Mouse (Mus musculus) liver, postnatal 0 days (tissue): ENCODE results near the gene Layn. TPM values are rescaled to one million over a fixed set of nuclear protein-coding genes. Genes with fewer than 3 reads are reported as not detected.

ENCODE experiments used
- ATAC-seq: fragments of 200-750 bp; cut with Nextera tagmentation; 2 replicates; pipeline ENCODE4 v1.8.0; 2017; ENCODE audit warnings: mild to moderate bottlenecking, moderate library complexity
- DNase-seq: peaks from one replicate; pipeline ENCODE4 v3.0.0-alpha.2; 2016
- H3K27ac ChIP-seq: fragments of 300-500 bp; sonication (generic); 2 replicates; pipeline ENCODE4 v1.5.1; 2014; ENCODE audit warnings: antibody characterized with exemption, moderate library complexity, mild to moderate bottlenecking, low read depth
- H3K27me3 ChIP-seq: fragments of 300-500 bp; sonication (generic); 2 replicates; pipeline ENCODE4 v1.6.1; 2014; ENCODE audit warnings: low read length, control low read depth, mixed read lengths; ENCODE audit not compliant: insufficient read depth
- H3K36me3 ChIP-seq: fragments of 300-500 bp; sonication (generic); replicated peaks from 2 replicates; pipeline ENCODE4 v1.6.1; 2014; ENCODE audit warnings: mild to moderate bottlenecking, control low read depth, low read length, moderate library complexity, mixed read lengths; ENCODE audit not compliant: insufficient read depth
- H3K4me1 ChIP-seq: fragments of 300-500 bp; sonication (generic); 2 replicates; pipeline ENCODE4 v1.6.1; 2014; ENCODE audit warnings: antibody characterized with exemption, mild to moderate bottlenecking, control low read depth; ENCODE audit not compliant: insufficient read depth
- H3K4me2 ChIP-seq: fragments of 300-500 bp; sonication (generic); 2 replicates; pipeline ENCODE4 v1.6.1; 2014; ENCODE audit warnings: low read depth, mild to moderate bottlenecking, low read length, moderate library complexity, mixed read lengths
- H3K4me3 ChIP-seq: fragments of 300-500 bp; sonication (generic); 2 replicates; pipeline ENCODE4 v1.5.1; 2014; ENCODE audit warnings: low read depth, low read length
- H3K9ac ChIP-seq: fragments of 300-500 bp; sonication (generic); replicated peaks from 2 replicates; pipeline ENCODE4 v1.6.1; 2014; ENCODE audit warnings: mild to moderate bottlenecking, moderate library complexity
- H3K9me3 ChIP-seq: fragments of 300-500 bp; sonication (generic); 2 replicates; pipeline ENCODE4 v1.6.1; 2016; ENCODE audit warnings: mild to moderate bottlenecking, control low read depth, low read length, mixed read lengths
- CTCF ChIP-seq: sonication (generic); IDR thresholded peaks from 2 replicates; pipeline ENCODE4 v1.5.1; 2016; ENCODE audit warnings: antibody characterized with exemption, low read depth
- EP300 ChIP-seq: IDR thresholded peaks from 2 replicates; pipeline ENCODE4 v1.6.1; 2016; ENCODE audit warnings: antibody characterized with exemption, low read depth, mild to moderate bottlenecking
- WGBS: fragments of 180-500 bp; shearing (Covaris S2); extraction: QIAGEN DNeasy Blood & Tissue Kit; methylation state at CpG from one replicate; pipeline ENCODE4 v1.1.7; 2014; ENCODE audit not compliant: insufficient replicate concordance; 5-methylcytosine and 5-hydroxymethylcytosine counted together
- polyA plus RNA-seq: library from polyadenylated mRNA; unstranded; fragments of >200 nt; fragmentation: Nextera tagmentation; extraction: Ambion mirVana; gene quantifications from 2 replicates; pipeline ENCODE4 v1.2.1, GENCODE M21; 2015

The Layn gene
- polyA plus RNA-seq, 1 experiment from 2014 or later = 0.87 TPM

DNA sequence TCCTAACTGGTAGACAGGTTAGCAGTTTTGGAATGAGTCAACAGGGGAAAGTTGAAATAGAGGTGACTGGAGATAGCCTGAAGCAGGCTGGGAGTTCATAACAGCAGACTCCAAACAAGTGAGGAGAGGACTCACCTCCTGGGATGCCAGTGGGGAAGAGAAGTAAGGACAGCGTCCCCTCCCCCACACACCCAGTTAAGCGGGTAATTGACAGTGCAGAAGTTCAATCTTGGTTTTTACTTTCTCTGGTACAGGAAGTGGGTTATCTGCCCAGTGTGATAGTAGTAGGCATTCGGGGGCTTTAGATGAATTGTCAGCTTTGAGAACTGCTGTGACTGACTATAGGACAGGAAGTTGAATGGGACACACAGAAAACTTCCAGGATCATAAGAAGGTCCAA, 56.5 kb downstream of the Layn start:
- H3K27me3 ChIP-seq = 0 out of 2 replicates have a peak, but pooled peaks cover 4% of the 10 kb centered on the region
- no peak for ATAC-seq
- no peaks in the 10 kb centered on the region for H3K36me3 ChIP-seq
- H3K9me3 ChIP-seq = no peaks in the 10 kb centered on the region
- H3K27ac ChIP-seq = no peak overlapping the region
- no peak for DNase-seq
- H3K4me1 ChIP-seq = no peaks in the 10 kb centered on the region
- H3K4me3 ChIP-seq = no peak overlapping the region
- H3K4me2 ChIP-seq = no peak overlapping the region
- TF ChIP-seq CTCF = no peak
- no peak for TF ChIP-seq EP300
- no peak overlapping the region for H3K9ac ChIP-seq
- WGBS = 25% methylated on average over 3 of the region's 3 CpGs

- no peak overlapping the region for H3K4me3 ChIP-seq
- H3K27me3 ChIP-seq = 0 out of 2 replicates have a peak, but pooled peaks cover 4% of the 10 kb centered on the region
- H3K36me3 ChIP-seq = no peaks in the 10 kb centered on the region
- no peak overlapping the region for H3K9ac ChIP-seq
- H3K4me2 ChIP-seq = no peak overlapping the region
- TF ChIP-seq EP300 (no peak), CTCF (no peak)
- no peak for DNase-seq
- WGBS = 59% methylated on average over 7 of the region's 7 CpGs
- no peak for ATAC-seq
- no peak overlapping the region for H3K27ac ChIP-seq
- no peaks in the 10 kb centered on the region for H3K9me3 ChIP-seq
- no peaks in the 10 kb centered on the region for H3K4me1 ChIP-seq
Measured at GRCm38 (mm10) chr9:51019670-51020069, 57.2 kb downstream of the Layn start.

DNA sequence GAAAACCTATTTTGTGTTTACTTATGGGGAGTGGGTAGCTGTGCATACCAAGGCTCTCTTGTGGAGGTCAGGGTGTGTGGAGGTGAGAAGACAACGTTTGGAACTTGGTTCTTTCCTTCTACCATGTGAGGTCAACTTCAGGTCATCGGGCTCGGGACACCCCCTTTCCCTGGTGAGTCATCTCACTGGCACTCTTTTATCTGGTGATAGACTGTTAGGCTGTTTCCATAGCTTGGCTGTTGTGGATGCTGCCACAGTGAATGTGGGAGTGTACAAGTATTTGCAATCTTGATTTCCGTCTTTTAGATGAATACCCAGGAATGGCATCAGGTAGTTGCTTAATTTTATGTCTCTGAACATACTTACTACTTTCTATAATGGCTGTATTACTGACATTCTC, 61.2 kb downstream of the Layn start:
- WGBS = 39% methylated on average over 4 of the region's 4 CpGs
- no peak for TF ChIP-seq CTCF
- no peak for TF ChIP-seq EP300

DNA sequence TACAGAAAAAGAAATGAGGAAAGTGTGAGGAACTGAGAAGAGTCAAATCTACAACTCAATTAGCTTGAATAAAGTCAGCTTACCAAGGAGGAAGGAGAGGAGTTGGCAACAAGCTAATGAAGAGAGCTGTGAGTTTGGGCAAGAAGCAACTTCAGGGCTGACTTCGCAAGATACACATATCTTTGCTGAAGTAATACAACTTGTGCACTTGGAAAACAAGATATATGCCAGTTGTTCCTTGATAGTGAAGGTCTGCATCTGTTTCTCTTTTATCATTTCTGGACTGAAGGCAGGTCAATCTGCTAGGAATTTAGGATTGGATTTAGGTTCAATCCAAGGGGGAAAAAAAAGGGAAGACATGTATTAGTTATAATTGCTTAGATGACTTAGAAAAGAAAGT, 63.2 kb downstream of the Layn start:
- DNase-seq (no peak), ATAC-seq (no peak)
- Histone ChIP-seq H3K4me3 (no peak overlapping the region), H3K36me3 (no peaks in the 10 kb centered on the region), H3K4me1 (no peaks in the 10 kb centered on the region), H3K9me3 (no peaks in the 10 kb centered on the region), H3K4me2 (no peak overlapping the region), H3K27me3 (0 out of 2 replicates have a peak, but pooled peaks cover 4% of the 10 kb centered on the region), H3K27ac (no peak overlapping the region), H3K9ac (no peak overlapping the region)
- WGBS = 54% methylated on average over 1 of the region's 1 CpGs
- TF ChIP-seq EP300 = no peak
- TF ChIP-seq CTCF = no peak

More for the DNA sequence above, 61.2 kb downstream of the Layn start:
- H3K9me3 ChIP-seq = no peaks in the 10 kb centered on the region
- H3K9ac ChIP-seq = no peak overlapping the region
- DNase-seq (no peak), ATAC-seq (no peak)
- no peaks in the 10 kb centered on the region for H3K36me3 ChIP-seq
- H3K4me2 ChIP-seq = no peak overlapping the region
- H3K4me3 ChIP-seq = no peak overlapping the region
- 0 out of 2 replicates have a peak, but pooled peaks cover 4% of the 10 kb centered on the region for H3K27me3 ChIP-seq
- H3K4me1 ChIP-seq = no peaks in the 10 kb centered on the region
- H3K27ac ChIP-seq = no peak overlapping the region

DNA sequence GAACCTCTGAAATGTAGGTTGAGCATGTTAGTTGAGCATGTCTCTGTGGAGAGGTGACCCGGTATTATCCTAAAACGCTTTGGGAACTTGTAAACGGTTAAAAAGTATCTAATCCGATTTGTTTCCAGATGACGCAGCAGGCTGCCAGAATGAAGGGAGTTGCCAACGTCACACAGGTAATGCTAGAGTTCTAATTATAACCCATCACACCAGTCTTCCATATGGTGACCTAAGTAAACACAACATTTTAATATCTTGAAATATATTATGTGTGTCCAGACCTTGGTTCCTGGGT, 67.3 kb downstream of the Layn start:
- Histone ChIP-seq H3K4me3 (peak overlapping the region; percentile 88), H3K4me1 (0 out of 2 replicates have a peak, but pooled peaks cover 4% of the 10 kb centered on the region), H3K27ac (no peak overlapping the region), H3K27me3 (no peaks in the 10 kb centered on the region), H3K36me3 (no peaks in the 10 kb centered on the region), H3K9me3 (no peaks in the 10 kb centered on the region), H3K4me2 (peak overlapping the region; percentile 95), H3K9ac (peak overlapping the region; percentile 35; the same call in 1 of the 2 replicates)
- 8% methylated on average over 6 of the region's 6 CpGs for WGBS
- no peak for TF ChIP-seq EP300
- TF ChIP-seq CTCF = no peak
- DNase-seq (no peak), ATAC-seq (no peak)

GRCm38 (mm10) chr9:51008841-51009655, 67.8 kb downstream of the Layn start, which contains the start of gene Sik2:
TSS of gene Sik2 (minus strand) at chr9:51009073.
- no peaks in the 10 kb centered on the region for H3K27me3 ChIP-seq
- TF ChIP-seq CTCF (peak; percentile 97), EP300 (no peak)
- peak; percentile 97 for DNase-seq
- peak within 1 kb of the TSS; percentile 92 for H3K9ac ChIP-seq
- WGBS = 2% methylated on average over 50 of the region's 85 CpGs
- peak within 1 kb of the TSS; percentile 96 for H3K27ac ChIP-seq
- H3K4me2 ChIP-seq = peak within 1 kb of the TSS; percentile 95
- H3K36me3 ChIP-seq = no peaks in the 10 kb centered on the region
- H3K4me3 ChIP-seq = peak within 1 kb of the TSS; percentile 88
- 0 out of 2 replicates have a peak, but pooled peaks cover 4% of the 10 kb centered on the region for H3K4me1 ChIP-seq
- no peaks in the 10 kb centered on the region for H3K9me3 ChIP-seq
- peak; percentile 95 for ATAC-seq
